Mouse (Mus musculus) CH12.LX (cell line): ENCODE data around the gene Morc3. TPM values are rescaled to one million over a fixed set of nuclear protein-coding genes. Genes with fewer than 3 reads are reported as not detected.

Experiments
- DNase-seq: peaks from one replicate; pipeline ENCODE4 v3.0.0-alpha.2; 2013; ENCODE audit errors: extremely low read depth
- H3K27ac ChIP-seq: 2 replicates; pipeline ENCODE4 v1.5.1; 2012; ENCODE audit warnings: low read depth, mild to moderate bottlenecking, control low read depth, moderate library complexity; ENCODE audit not compliant: insufficient read depth
- H3K27me3 ChIP-seq: replicated peaks from 2 replicates; pipeline ENCODE3; 2012; ENCODE audit warnings: inconsistent platforms
- H3K36me3 ChIP-seq, 2 experiments: replicated peaks in 1 of 2; 2 replicates each; pipeline versions ENCODE3 to v1.6.1; 2012; ENCODE audit warnings: inconsistent platforms in 1 of 2, low read length in 1 of 2, mild to moderate bottlenecking in 1 of 2, mixed read lengths in 1 of 2, moderate library complexity in 1 of 2; ENCODE audit not compliant: control insufficient read depth in 1 of 2, insufficient read depth in 1 of 2
- H3K4me1 ChIP-seq, 2 experiments: 2 replicates each; pipeline ENCODE4 v1.6.1; 2012; ENCODE audit warnings: inconsistent platforms in 1 of 2, moderate library complexity in 1 of 2; ENCODE audit not compliant: insufficient read depth in 2 of 2, control insufficient read depth in 1 of 2
- H3K4me2 ChIP-seq: 2 replicates; pipeline ENCODE4 v1.6.1; 2012; ENCODE audit warnings: low read depth, mild to moderate bottlenecking, control low read depth; ENCODE audit not compliant: poor library complexity, insufficient read depth, severe bottlenecking
- H3K4me3 ChIP-seq, 3 experiments: fragments of 150-350 bp in 1 of 3; sonication (generic) in 1 of 3; replicated peaks in 1 of 3; 2 replicates each; pipeline versions ENCODE3 to v1.5.1; 2011 to 2012; ENCODE audit warnings: low read depth in 2 of 3, low read length in 2 of 3, mild to moderate bottlenecking in 2 of 3, moderate library complexity in 2 of 3, control low read depth in 1 of 3, improper control_type of control experiment in 1 of 3, inconsistent platforms in 1 of 3, mixed read lengths in 1 of 3; ENCODE audit not compliant: poor library complexity in 1 of 3
- H3K79me2 ChIP-seq: replicated peaks from 2 replicates; pipeline ENCODE4 v1.6.1; 2012; ENCODE audit warnings: mild to moderate bottlenecking, moderate library complexity; ENCODE audit not compliant: control insufficient read depth, poor library complexity, insufficient read depth, severe bottlenecking; ENCODE audit errors: extremely low read depth
- H3K9ac ChIP-seq: 2 replicates; pipeline ENCODE4 v1.6.1; 2012; ENCODE audit warnings: low read depth, mild to moderate bottlenecking, control low read depth, moderate library complexity; ENCODE audit not compliant: insufficient read depth
- H3K9me3 ChIP-seq: replicated peaks from 2 replicates; pipeline ENCODE3; 2012; ENCODE audit warnings: low read length, inconsistent platforms, mixed read lengths
- BHLHE40 ChIP-seq: IDR thresholded peaks from 2 replicates; pipeline ENCODE4 v1.6.1; 2011; ENCODE audit warnings: mild to moderate bottlenecking, low read depth, low read length, improper control_type of control experiment
- CHD2 ChIP-seq: IDR thresholded peaks from 2 replicates; pipeline ENCODE4 v1.6.1; 2011; ENCODE audit warnings: low read length, improper control_type of control experiment
- CTCF ChIP-seq, 2 experiments: IDR thresholded peaks in 1 of 2; conservative IDR thresholded peaks in 1 of 2; 2 replicates each; pipeline ENCODE4 v1.5.1; 2011 to 2012; ENCODE audit warnings: low read depth in 2 of 2, low read length in 2 of 2, improper control_type of control experiment in 1 of 2, inconsistent platforms in 1 of 2, mild to moderate bottlenecking in 1 of 2, moderate library complexity in 1 of 2
- EP300 ChIP-seq: IDR thresholded peaks from 2 replicates; pipeline ENCODE4 v1.6.1; 2011; ENCODE audit warnings: low read length, improper control_type of control experiment
- ETS1 ChIP-seq: conservative IDR thresholded peaks from 2 replicates; pipeline ENCODE4 v1.6.1; 2012; ENCODE audit warnings: low read depth, mild to moderate bottlenecking, inconsistent platforms, low read length, improper control_type of control experiment, moderate library complexity
- IRF4 ChIP-seq: IDR thresholded peaks from 2 replicates; pipeline ENCODE4 v1.6.1; 2014; ENCODE audit warnings: low read depth, mild to moderate bottlenecking, inconsistent platforms, low read length, improper control_type of control experiment
- JUN ChIP-seq: IDR thresholded peaks from 2 replicates; pipeline ENCODE4 v1.6.1; 2011; ENCODE audit warnings: low read depth, mild to moderate bottlenecking, low read length, improper control_type of control experiment, moderate library complexity; ENCODE audit not compliant: insufficient read depth
- JUND ChIP-seq: conservative IDR thresholded peaks from 2 replicates; pipeline ENCODE4 v1.6.1; 2011; ENCODE audit warnings: low read depth, low read length, improper control_type of control experiment
- MAZ ChIP-seq: IDR thresholded peaks from 2 replicates; pipeline ENCODE4 v1.6.1; 2012; ENCODE audit warnings: low read depth, mild to moderate bottlenecking, inconsistent platforms, low read length, improper control_type of control experiment, moderate library complexity
- MXI1 ChIP-seq: IDR thresholded peaks from 2 replicates; pipeline ENCODE4 v1.6.1; 2011; ENCODE audit warnings: mild to moderate bottlenecking, low read depth, low read length, improper control_type of control experiment
- MYC ChIP-seq: IDR thresholded peaks from 2 replicates; pipeline ENCODE4 v1.6.1; 2011; ENCODE audit warnings: low read depth, mild to moderate bottlenecking, improper control_type of control experiment, low read length
- RAD21 ChIP-seq: IDR thresholded peaks from 2 replicates; pipeline ENCODE4 v1.6.1; 2011; ENCODE audit warnings: low read depth, mild to moderate bottlenecking, low read length, improper control_type of control experiment, moderate library complexity
- SIN3A ChIP-seq: IDR thresholded peaks from 2 replicates; pipeline ENCODE4 v1.6.1; 2012; ENCODE audit warnings: low read length, improper control_type of control experiment, inconsistent platforms
- TCF12 ChIP-seq: IDR thresholded peaks from 2 replicates; pipeline ENCODE4 v1.6.1; 2014; ENCODE audit warnings: low read depth, mild to moderate bottlenecking, inconsistent platforms, low read length, improper control_type of control experiment
- USF1 ChIP-seq: IDR thresholded peaks from 2 replicates; pipeline ENCODE4 v1.6.1; 2014; ENCODE audit warnings: low read depth, mild to moderate bottlenecking, inconsistent platforms, low read length, improper control_type of control experiment
- ZKSCAN1 ChIP-seq: IDR thresholded peaks from 2 replicates; pipeline ENCODE4 v1.6.1; 2012; ENCODE audit warnings: low read depth, inconsistent platforms, low read length, improper control_type of control experiment, borderline replicate concordance
- ZMIZ1 ChIP-seq: IDR thresholded peaks from 2 replicates; pipeline ENCODE4 v1.6.1; 2012; ENCODE audit warnings: low read depth, mild to moderate bottlenecking, inconsistent platforms, low read length, improper control_type of control experiment
- dilution Hi-C: fragments of 300-500 bp; cut with MboI; formaldehyde crosslinking; loops from 2 replicates; pipeline ENCODE4 v1.14.3; 2020; ENCODE audit warnings: low sequenced_read_pairs; ENCODE audit not compliant: extremely low pct_unique_long_range_greater_than_20kb, extremely low pct_ligation_motif_present
- in situ Hi-C: fragments of 300-500 bp; cut with MboI; formaldehyde crosslinking; loops from 3 replicates; pipeline ENCODE4 v1.14.3; 2019; ENCODE audit warnings: low sequenced_read_pairs, low pct_ligation_motif_present, low pct_unique_long_range_greater_than_20kb, mixed read lengths
- polyA plus RNA-seq: library from polyadenylated mRNA; unstranded; fragments of >175 nt; gene quantifications from 2 replicates; pipeline ENCODE4 v1.2.1, GENCODE M21; 2012; ENCODE audit warnings: low read depth; ENCODE audit not compliant: insufficient read length
- total RNA-seq, 2 experiments: library from RNA; depleted of rRNA; stranded (reverse); fragments of 300-350 nt in 1 of 2; fragments of >200 nt in 1 of 2; gene quantifications; 2 replicates each; pipeline ENCODE4 v1.2.3; 2012 to 2014

Morc3 gene
- total and polyA plus RNA-seq, 3 experiments, result 17.8 to 53.2 (median 25.4) TPM

DNA sequence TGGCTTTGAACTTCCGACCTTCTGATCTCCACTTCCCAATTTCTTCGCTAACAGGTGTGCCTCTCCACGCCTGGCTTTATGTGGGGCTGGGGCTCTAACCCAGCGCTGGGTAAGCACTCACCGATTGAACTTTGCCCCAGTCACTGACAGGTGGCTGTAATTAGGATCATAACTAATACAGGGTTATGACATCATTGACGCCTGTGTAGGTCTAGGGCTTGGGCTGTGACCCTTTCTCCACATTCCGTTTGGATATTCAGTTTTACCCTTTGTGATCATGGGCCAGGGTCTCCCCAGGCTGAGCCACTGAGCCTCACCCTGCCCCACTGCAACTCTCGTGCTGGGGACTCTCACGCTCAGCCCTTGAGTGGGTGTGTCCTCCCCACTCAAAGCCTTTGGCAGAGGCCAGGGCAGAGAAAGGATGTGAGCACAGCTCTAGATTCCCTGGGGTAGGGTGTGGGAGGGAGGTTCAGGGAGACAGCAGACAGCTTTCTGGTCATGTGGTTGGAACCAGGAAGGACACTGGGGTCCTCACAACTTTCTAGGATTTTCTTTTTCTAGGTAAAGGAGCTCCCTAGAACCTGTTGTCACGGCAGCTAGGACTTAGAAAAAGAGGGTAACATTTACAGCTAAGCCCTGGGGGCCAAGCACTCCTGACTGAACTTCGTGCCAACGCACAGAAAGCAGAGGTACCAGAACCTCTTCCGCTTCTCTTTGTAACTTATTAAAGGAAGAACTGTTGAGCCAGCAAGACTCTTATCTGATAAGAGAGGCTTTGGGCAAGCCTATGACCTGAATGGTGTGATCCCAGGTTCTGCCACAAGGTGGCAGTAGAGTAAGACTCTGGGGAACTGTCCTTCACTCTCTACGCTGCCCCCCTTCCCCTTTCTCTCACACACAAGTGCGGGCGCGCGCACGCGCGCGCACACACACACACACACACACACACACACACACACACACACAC is 86.1 kb downstream of the Morc3 start (continued):
- TF ChIP-seq RAD21 (peak; percentile 92), JUND (peak; percentile 67), MAZ (peak; percentile 99), ETS1 (peak; percentile 47)

DNA sequence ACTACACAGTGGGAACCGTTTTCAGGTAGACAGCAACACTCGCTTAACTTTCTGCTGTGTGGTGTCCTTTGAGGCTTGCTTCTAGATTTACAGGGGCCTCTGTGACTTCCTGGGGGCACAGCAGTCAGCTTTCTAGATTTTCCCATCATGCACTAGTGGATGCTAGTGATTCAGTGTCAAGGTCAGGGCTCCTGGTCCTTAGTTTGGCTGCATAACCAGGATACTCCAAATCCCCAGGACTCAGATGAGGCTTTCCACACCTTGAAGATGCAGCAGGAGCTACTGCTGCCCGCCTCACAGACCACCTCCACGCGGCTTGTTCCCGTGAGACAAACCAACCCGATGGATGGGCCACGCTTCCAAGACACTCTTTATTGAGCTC is 86.7 kb downstream of the Morc3 start:
- no peak overlapping the region for H3K4me2 ChIP-seq
- DNase-seq, result no peak
- H3K27ac ChIP-seq, result no peak overlapping the region
- dilution Hi-C loops (no loop called here), in situ Hi-C loops (no loop called here)
- H3K9ac ChIP-seq, result no peak overlapping the region
- H3K9me3 ChIP-seq, result no peaks in the 10 kb centered on the region
- no peaks in the 10 kb centered on the region for H3K36me3 ChIP-seq
- no peaks in the 10 kb centered on the region for H3K27me3 ChIP-seq
- TF ChIP-seq ZKSCAN1, result no peak
- no peak for TF ChIP-seq CHD2
- no peak for TF ChIP-seq EP300
- TF ChIP-seq SIN3A, result no peak
- H3K79me2 ChIP-seq, result no peaks in the 10 kb centered on the region
- no peak overlapping the region for H3K4me3 ChIP-seq
- peaks cover 35 to 75% of the 10 kb centered on the region in 2 experiments for H3K4me1 ChIP-seq

DNA sequence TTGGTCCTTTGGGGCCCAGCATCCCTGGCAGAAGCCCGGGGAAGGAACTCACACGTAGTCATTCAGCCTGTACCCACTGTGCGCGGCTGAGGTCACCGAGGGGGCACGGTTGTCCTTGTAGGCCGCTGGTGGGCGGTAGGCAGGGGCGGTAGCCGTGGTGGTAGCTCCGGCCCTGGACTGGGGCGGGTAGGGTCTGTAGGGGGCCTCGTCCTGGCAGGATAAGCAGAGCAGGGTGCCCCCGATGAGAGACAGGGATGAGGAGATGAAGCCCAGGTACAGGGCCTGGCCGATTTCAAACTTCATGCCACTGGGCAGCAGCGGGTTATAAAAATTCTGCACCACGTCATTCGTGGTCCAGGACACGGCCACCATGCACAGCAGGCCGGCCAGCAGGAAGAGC is 87.3 kb downstream of the Morc3 start:
- H3K27me3 ChIP-seq, result no peaks in the 10 kb centered on the region
- H3K36me3 ChIP-seq, result no peaks in the 10 kb centered on the region
- no peak for DNase-seq
- TF ChIP-seq MXI1 (no peak), CTCF (conservative IDR thresholded peaks at IDR 0.05 in 1 of 2, IDR thresholded peaks at IDR 0.05 in 1 of 2; ENCODE audit: low read depth in 2 of 2, low read length in 2 of 2) (no peak), JUND (no peak), IRF4 (no peak), TCF12 (no peak), JUN (no peak), ZMIZ1 (no peak), BHLHE40 (no peak), MYC (no peak), USF1 (no peak)
- dilution Hi-C loops (no loop called here), in situ Hi-C loops (no loop called here)
- no peak overlapping the region for H3K27ac ChIP-seq
- H3K79me2 ChIP-seq, result no peaks in the 10 kb centered on the region
- H3K4me2 ChIP-seq, result no peak overlapping the region
- H3K4me1 ChIP-seq, result peaks cover 36 to 80% of the 10 kb centered on the region in 2 experiments
- H3K4me3 ChIP-seq, result no peak overlapping the region
- H3K9me3 ChIP-seq, result no peaks in the 10 kb centered on the region
- no peak overlapping the region for H3K9ac ChIP-seq
